Mouse (Mus musculus): ENCODE results near the gene Vps13d.

Gene Vps13d

GRCm38 (mm10) chr4:145005943-145006545, 188.8 kb downstream of the Vps13d start:
- peak; percentile 65 for DNase-seq (ENCODE audit: low read depth, low spot score)

GRCm38 (mm10) chr4:145004176-145004575, 190.6 kb downstream of the Vps13d start:
- DNase-seq (ENCODE audit: low read depth, low spot score), result no peak

- no peak for DNase-seq (ENCODE audit: low read depth, low spot score)
Measured at GRCm38 (mm10) chr4:145002733-145003132, 192.1 kb downstream of the Vps13d start.

GRCm38 (mm10) chr4:144999903-145000382, 194.9 kb downstream of the Vps13d start:
- DNase-seq (ENCODE audit: low read depth, low spot score), result peak; percentile 53

- no peak for DNase-seq (ENCODE audit: low read depth, low spot score)
Measured at GRCm38 (mm10) chr4:144999572-144999880, 195.3 kb downstream of the Vps13d start.

GRCm38 (mm10) chr4:144998808-144999571, 195.8 kb downstream of the Vps13d start:
- DNase-seq (ENCODE audit: low read depth, low spot score), result no peak

- DNase-seq (ENCODE audit: low read depth, low spot score), result no peak
Measured at GRCm38 (mm10) chr4:144997887-144998658, 196.7 kb downstream of the Vps13d start.

GRCm38 (mm10) chr4:144996996-144997820, 197.6 kb downstream of the Vps13d start:
- DNase-seq (ENCODE audit: low read depth, low spot score), result peak; percentile 87

GRCm38 (mm10) chr4:144995826-144996225, 199.0 kb downstream of the Vps13d start:
- DNase-seq (ENCODE audit: low read depth, low spot score), result no peak

GRCm38 (mm10) chr4:144993047-144993917, 201.5 kb downstream of the Vps13d start:
- no peak for DNase-seq (ENCODE audit: low read depth, low spot score)

- DNase-seq (ENCODE audit: low read depth, low spot score), result peak; percentile 89
Measured at GRCm38 (mm10) chr4:144992413-144992812, 202.4 kb downstream of the Vps13d start.

- DNase-seq (ENCODE audit: low read depth, low spot score), result no peak
Measured at GRCm38 (mm10) chr4:144988443-144989206, 206.2 kb downstream of the Vps13d start.

- no peak for DNase-seq (ENCODE audit: low read depth, low spot score)
Measured at GRCm38 (mm10) chr4:144986016-144986805, 208.6 kb downstream of the Vps13d start.

GRCm38 (mm10) chr4:144983821-144984371, 210.9 kb downstream of the Vps13d start:
- no peak for DNase-seq (ENCODE audit: low read depth, low spot score)

GRCm38 (mm10) chr4:144983228-144983744, 211.5 kb downstream of the Vps13d start:
- DNase-seq (ENCODE audit: low read depth, low spot score), result no peak

GRCm38 (mm10) chr4:144980811-144981551, 213.8 kb downstream of the Vps13d start:
- DNase-seq (ENCODE audit: low read depth, low spot score), result no peak

- DNase-seq (ENCODE audit: low read depth, low spot score), result no peak
Measured at GRCm38 (mm10) chr4:144980110-144980509, 214.7 kb downstream of the Vps13d start.

GRCm38 (mm10) chr4:144978039-144978438, 216.8 kb downstream of the Vps13d start:
- no peak for DNase-seq (ENCODE audit: low read depth, low spot score)
